Mouse (Mus musculus) monocyte, adult 2 months (primary cell): Measurements from ENCODE around the gene Vmn1r91.
"Not testable (repeated sequence)": the region's sequence is repeated elsewhere in the genome, so short reads cannot be mapped to it uniquely, and the experiment has no call there.

Source experiments
- DNase-seq, 2 experiments: peaks; one replicate each; pipeline ENCODE4 v3.0.0; 2022; ENCODE audit warnings: low spot score in 2 of 2, low read depth in 1 of 2

Gene Vmn1r91

GRCm38 (mm10) chr7:20099380-20099779 is at the start of gene Vmn1r91:
Gene Vmn1r91, plus strand, starts transcription at chr7:20099680.
- DNase-seq, result not testable (repeated sequence)

- not testable (repeated sequence) for DNase-seq
Measured at GRCm38 (mm10) chr7:20064100-20064499, 35.4 kb upstream of the Vmn1r91 start.

GRCm38 (mm10) chr7:20078118-20078517 is 21.4 kb upstream of the Vmn1r91 start:
- DNase-seq, result not testable (repeated sequence)

- not testable (repeated sequence) for DNase-seq
Measured at GRCm38 (mm10) chr7:20122479-20122878, 23.0 kb downstream of the Vmn1r91 start, which contains the start of gene Gm16442. Gene Gm16442, minus strand, starts transcription at chr7:20122579.

- not testable (repeated sequence) for DNase-seq
Measured at GRCm38 (mm10) chr7:20138988-20139387, 39.5 kb downstream of the Vmn1r91 start, which contains the start of gene Vmn1r93. Gene Vmn1r93, minus strand, starts transcription at chr7:20139088.
